Mouse (Mus musculus) MEL (cell line): Measurements from ENCODE around the gene Wdr46. TPM values are rescaled to one million over a fixed set of nuclear protein-coding genes. Genes with fewer than 3 reads are reported as not detected.

Experiments
- DNase-seq: peaks from one replicate; pipeline ENCODE4 v3.0.0; 2011; ENCODE audit warnings: low read depth, low spot score
- H3K27ac ChIP-seq: 2 replicates; pipeline ENCODE4 v1.5.1; 2012; ENCODE audit warnings: low read depth, mild to moderate bottlenecking, control low read depth, low read length, moderate library complexity; ENCODE audit not compliant: control insufficient read depth
- H3K27me3 ChIP-seq, 2 experiments: fragments of 150-350 bp in 1 of 2; sonication (generic) in 1 of 2; 2 replicates each; pipeline ENCODE4 v1.6.1; 2012; ENCODE audit warnings: low read length in 2 of 2, mild to moderate bottlenecking in 2 of 2, improper control_type of control experiment in 1 of 2, moderate library complexity in 1 of 2; ENCODE audit not compliant: insufficient read depth in 2 of 2, control insufficient read depth in 1 of 2
- H3K36me3 ChIP-seq, 2 experiments: 2 replicates each; pipeline ENCODE4 v1.6.1; 2012 to 2014; ENCODE audit warnings: low read length in 2 of 2, improper control_type of control experiment in 1 of 2, inconsistent platforms in 1 of 2, mild to moderate bottlenecking in 1 of 2; ENCODE audit not compliant: insufficient read depth in 2 of 2, control insufficient read depth in 1 of 2
- H3K4me1 ChIP-seq, 2 experiments: fragments of 150-350 bp in 1 of 2; sonication (generic) in 1 of 2; 2 replicates each; pipeline ENCODE4 v1.6.1; 2012; ENCODE audit warnings: low read length in 2 of 2, improper control_type of control experiment in 1 of 2, mild to moderate bottlenecking in 1 of 2; ENCODE audit not compliant: insufficient read depth in 2 of 2, control insufficient read depth in 1 of 2
- H3K4me3 ChIP-seq, 2 experiments: fragments of 150-350 bp in 1 of 2; sonication (generic) in 1 of 2; 2 replicates each; pipeline ENCODE4 v1.5.1; 2012; ENCODE audit warnings: low read depth in 2 of 2, low read length in 2 of 2, mild to moderate bottlenecking in 2 of 2, moderate library complexity in 2 of 2, control low read depth in 1 of 2, improper control_type of control experiment in 1 of 2; ENCODE audit not compliant: control insufficient read depth in 1 of 2, insufficient read depth in 1 of 2
- H3K79me2 ChIP-seq: 2 replicates; pipeline ENCODE4 v1.6.1; 2012; ENCODE audit warnings: mild to moderate bottlenecking, low read length, moderate library complexity; ENCODE audit not compliant: control insufficient read depth, poor library complexity, insufficient read depth
- H3K9ac ChIP-seq: 2 replicates; pipeline ENCODE4 v1.6.1; 2012; ENCODE audit warnings: low read depth, mild to moderate bottlenecking, control low read depth, low read length, moderate library complexity; ENCODE audit not compliant: control insufficient read depth, poor library complexity, severe bottlenecking
- H3K9me3 ChIP-seq: fragments of 150-350 bp; sonication (generic); replicated peaks from 2 replicates; pipeline ENCODE4 v1.6.1; 2012; ENCODE audit warnings: mild to moderate bottlenecking, low read length, improper control_type of control experiment, moderate library complexity; ENCODE audit not compliant: insufficient read depth
- CHD1 ChIP-seq: IDR thresholded peaks from 2 replicates; pipeline ENCODE4 v1.6.1; 2012; ENCODE audit warnings: low read depth, mild to moderate bottlenecking, inconsistent platforms, low read length, improper control_type of control experiment
- CHD2 ChIP-seq: IDR thresholded peaks from 2 replicates; pipeline ENCODE4 v1.6.1; 2011; ENCODE audit warnings: low read length, improper control_type of control experiment
- CTCF ChIP-seq, 3 experiments: IDR thresholded peaks in 2 of 3; conservative IDR thresholded peaks in 1 of 3; 2 replicates each; pipeline ENCODE4 v1.5.1; 2011 to 2012; ENCODE audit warnings: low read length in 3 of 3, low read depth in 2 of 3, mild to moderate bottlenecking in 2 of 3, improper control_type of control experiment in 1 of 3, inconsistent platforms in 1 of 3, mixed read lengths in 1 of 3, moderate library complexity in 1 of 3; ENCODE audit not compliant: control insufficient read depth in 1 of 3, insufficient read depth in 1 of 3, poor library complexity in 1 of 3, severe bottlenecking in 1 of 3
- E2F4 ChIP-seq: IDR thresholded peaks from 2 replicates; pipeline ENCODE4 v1.6.1; 2011; ENCODE audit warnings: low read depth, low read length, improper control_type of control experiment, borderline replicate concordance
- EP300 ChIP-seq, 2 experiments: IDR thresholded peaks; 2 replicates each; pipeline ENCODE4 v1.6.1; 2011; ENCODE audit warnings: improper control_type of control experiment in 2 of 2, low read length in 2 of 2, low read depth in 1 of 2, mild to moderate bottlenecking in 1 of 2
- ETS1 ChIP-seq: IDR thresholded peaks from 2 replicates; pipeline ENCODE4 v1.6.1; 2012; ENCODE audit warnings: low read depth, mild to moderate bottlenecking, inconsistent platforms, low read length, improper control_type of control experiment, moderate library complexity
- GABPA ChIP-seq: IDR thresholded peaks from 2 replicates; pipeline ENCODE4 v1.6.1; 2012; ENCODE audit warnings: low read depth, mild to moderate bottlenecking, inconsistent platforms, low read length, improper control_type of control experiment, moderate library complexity
- GATA1 ChIP-seq: IDR thresholded peaks from 2 replicates; pipeline ENCODE4 v1.6.1; 2011; ENCODE audit warnings: low read depth, low read length, improper control_type of control experiment
- HCFC1 ChIP-seq: IDR thresholded peaks from 2 replicates; pipeline ENCODE4 v1.6.1; 2012; ENCODE audit warnings: low read depth, mild to moderate bottlenecking, inconsistent platforms, low read length, improper control_type of control experiment, moderate library complexity
- JUND ChIP-seq: IDR thresholded peaks from 2 replicates; pipeline ENCODE4 v1.6.1; 2011; ENCODE audit warnings: low read depth, mild to moderate bottlenecking, improper control_type of control experiment, low read length
- KAT2A ChIP-seq: conservative IDR thresholded peaks from 2 replicates; pipeline ENCODE4 v1.6.1; 2012; ENCODE audit warnings: low read depth, low read length, improper control_type of control experiment, inconsistent platforms
- MAFK ChIP-seq: IDR thresholded peaks from 2 replicates; pipeline ENCODE4 v1.6.1; 2011; ENCODE audit warnings: low read depth, mild to moderate bottlenecking, low read length, improper control_type of control experiment, borderline replicate concordance
- MAX ChIP-seq: IDR thresholded peaks from 2 replicates; pipeline ENCODE4 v1.6.1; 2011; ENCODE audit warnings: low read length, improper control_type of control experiment
- MAZ ChIP-seq: IDR thresholded peaks from 2 replicates; pipeline ENCODE4 v1.6.1; 2012; ENCODE audit warnings: low read depth, mild to moderate bottlenecking, inconsistent platforms, low read length, improper control_type of control experiment
- MEF2A ChIP-seq: IDR thresholded peaks from 2 replicates; pipeline ENCODE4 v1.6.1; 2014; ENCODE audit warnings: low read depth, mild to moderate bottlenecking, inconsistent platforms, low read length, improper control_type of control experiment; ENCODE audit not compliant: poor library complexity, insufficient replicate concordance, severe bottlenecking; ENCODE audit errors: extremely low read depth
- MXI1 ChIP-seq: IDR thresholded peaks from 2 replicates; pipeline ENCODE4 v1.6.1; 2011; ENCODE audit warnings: mild to moderate bottlenecking, low read depth, low read length, improper control_type of control experiment
- MYB ChIP-seq: IDR thresholded peaks from 2 replicates; pipeline ENCODE4 v1.6.1; 2011; ENCODE audit warnings: mild to moderate bottlenecking, low read depth, low read length, improper control_type of control experiment
- MYC ChIP-seq: IDR thresholded peaks from 2 replicates; pipeline ENCODE4 v1.6.1; 2011; ENCODE audit warnings: low read depth, mild to moderate bottlenecking, low read length, improper control_type of control experiment, moderate library complexity
- NELFE ChIP-seq: IDR thresholded peaks from 2 replicates; pipeline ENCODE4 v1.6.1; 2011; ENCODE audit warnings: low read depth, low read length, improper control_type of control experiment
- NRF1 ChIP-seq: IDR thresholded peaks from 2 replicates; pipeline ENCODE4 v1.6.1; 2014; ENCODE audit warnings: low read depth, mild to moderate bottlenecking, inconsistent platforms, low read length, improper control_type of control experiment, moderate library complexity; ENCODE audit not compliant: poor library complexity, insufficient read depth, severe bottlenecking
- POLR2A ChIP-seq, 2 experiments: IDR thresholded peaks; 2 replicates each; pipeline ENCODE4 v1.6.1; 2011 to 2012; ENCODE audit warnings: low read length in 2 of 2, mild to moderate bottlenecking in 2 of 2, control low read depth in 1 of 2, improper control_type of control experiment in 1 of 2, low read depth in 1 of 2, moderate library complexity in 1 of 2; ENCODE audit not compliant: control insufficient read depth in 1 of 2, insufficient read depth in 1 of 2, poor library complexity in 1 of 2
- POLR2AphosphoS5 ChIP-seq: IDR thresholded peaks from 2 replicates; pipeline ENCODE4 v1.6.1; 2012; ENCODE audit warnings: low read depth, borderline replicate concordance, mild to moderate bottlenecking, inconsistent platforms, low read length, moderate library complexity, mixed read lengths
- RAD21 ChIP-seq: IDR thresholded peaks from 2 replicates; pipeline ENCODE4 v1.6.1; 2011; ENCODE audit warnings: mild to moderate bottlenecking, low read depth, low read length, improper control_type of control experiment
- SIN3A ChIP-seq: IDR thresholded peaks from 2 replicates; pipeline ENCODE4 v1.6.1; 2012; ENCODE audit warnings: low read length, improper control_type of control experiment, inconsistent platforms
- SMC3 ChIP-seq: IDR thresholded peaks from 2 replicates; pipeline ENCODE4 v1.6.1; 2011; ENCODE audit warnings: low read depth, low read length, improper control_type of control experiment
- TAL1 ChIP-seq: IDR thresholded peaks from 2 replicates; pipeline ENCODE4 v1.6.1; 2012; ENCODE audit warnings: mild to moderate bottlenecking, inconsistent platforms, low read length, moderate library complexity, mixed read lengths
- TBP ChIP-seq: IDR thresholded peaks from 2 replicates; pipeline ENCODE4 v1.8.0; 2011; ENCODE audit warnings: low read depth, low read length, improper control_type of control experiment
- TCF12 ChIP-seq: IDR thresholded peaks from 2 replicates; pipeline ENCODE4 v1.6.1; 2014; ENCODE audit warnings: low read depth, mild to moderate bottlenecking, inconsistent platforms, low read length, improper control_type of control experiment, moderate library complexity
- USF1 ChIP-seq: IDR thresholded peaks from 2 replicates; pipeline ENCODE4 v1.6.1; 2014; ENCODE audit warnings: low read depth, mild to moderate bottlenecking, inconsistent platforms, low read length, improper control_type of control experiment, moderate library complexity
- ZC3H11A ChIP-seq: IDR thresholded peaks from 2 replicates; pipeline ENCODE4 v1.6.1; 2012; ENCODE audit warnings: low read depth, mild to moderate bottlenecking, inconsistent platforms, low read length, improper control_type of control experiment
- ZKSCAN1 ChIP-seq: IDR thresholded peaks from 2 replicates; pipeline ENCODE4 v1.6.1; 2012; ENCODE audit warnings: low read depth, mild to moderate bottlenecking, inconsistent platforms, low read length, improper control_type of control experiment, moderate library complexity
- ZMIZ1 ChIP-seq: IDR thresholded peaks from 2 replicates; pipeline ENCODE4 v1.6.1; 2012; ENCODE audit warnings: low read depth, mild to moderate bottlenecking, inconsistent platforms, low read length, improper control_type of control experiment, moderate library complexity
- ZNF384 ChIP-seq: IDR thresholded peaks from 2 replicates; pipeline ENCODE4 v1.6.1; 2012; ENCODE audit warnings: low read depth, mild to moderate bottlenecking, inconsistent platforms, low read length, improper control_type of control experiment
- polyA plus RNA-seq, 2 experiments: library from polyadenylated mRNA; stranded (reverse) in 1 of 2; unstranded in 1 of 2; fragments of >175 nt in 1 of 2; fragments of >200 nt in 1 of 2; gene quantifications; 2 replicates each; pipeline versions ENCODE4 v1.2.1 to v1.2.4; 2012; ENCODE audit warnings: low replicate concordance in 2 of 2, low read depth in 1 of 2; ENCODE audit not compliant: insufficient read length in 2 of 2, insufficient read depth in 1 of 2, missing spikeins in 1 of 2
- total RNA-seq: library from RNA; depleted of rRNA; stranded (reverse); fragments of 300-350 nt; gene quantifications from 2 replicates; pipeline ENCODE4 v1.2.3, GENCODE M21; 2012

The Wdr46 gene
- total and polyA plus RNA-seq, 3 experiments, result 100 to 131 TPM; not detected in 1

DNA sequence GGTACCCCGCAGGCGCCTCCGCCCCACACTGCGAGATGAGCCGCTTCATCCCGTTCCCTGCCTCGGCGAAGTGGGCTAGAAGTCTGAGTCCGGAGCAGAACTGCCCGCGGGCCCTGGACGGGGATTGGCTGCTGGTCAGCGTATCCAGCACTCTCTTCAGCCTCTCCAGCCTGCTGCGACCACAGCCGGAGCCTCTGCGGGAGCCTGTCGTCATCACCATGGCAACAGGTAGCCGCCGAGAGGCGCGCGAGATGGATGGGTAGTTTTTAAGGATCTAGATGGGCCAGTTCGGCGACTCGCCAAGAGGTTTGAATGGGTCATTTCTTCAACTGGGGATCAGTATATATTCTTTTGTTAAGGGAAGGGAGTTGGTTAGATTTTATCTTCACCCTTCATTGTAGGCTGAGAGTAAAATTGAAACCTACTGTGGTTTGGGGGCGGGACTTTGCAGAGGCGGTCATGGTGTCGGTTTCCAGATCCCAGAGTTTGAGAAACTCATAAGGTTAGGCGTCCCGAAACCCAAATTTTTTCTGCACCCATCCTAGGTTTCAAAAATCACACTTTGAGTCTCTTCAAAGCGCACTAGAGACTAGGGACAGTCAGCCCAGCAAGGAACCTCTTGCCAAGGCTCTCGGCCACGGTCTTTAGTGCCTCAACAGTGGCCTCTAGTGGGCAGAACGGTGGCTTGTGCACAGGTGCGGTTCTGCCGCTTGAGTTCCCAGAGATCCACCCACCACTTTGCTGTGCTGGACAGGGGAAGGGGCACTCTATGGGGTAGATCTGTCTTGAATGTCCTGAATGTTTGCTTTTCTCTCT is 20.0 kb upstream of the Wdr46 start:
- TF ChIP-seq MAX (peak; percentile 59; the same call in 1 of the 2 replicates), TBP (0 out of 2 replicates have a peak, but pooled peaks have one; percentile 1), CTCF (IDR thresholded peaks at IDR 0.05 in 2 of 3, conservative IDR thresholded peaks at IDR 0.05 in 1 of 3; ENCODE audit: control insufficient read depth in 1 of 3, insufficient read depth in 1 of 3, low read depth in 2 of 3, low read length in 3 of 3, poor library complexity in 1 of 3, severe bottlenecking in 1 of 3) (peak; percentile 86 to 90 (median 89)), RAD21 (peak; percentile 66), TCF12 (peak; percentile 24; the same call in 1 of the 2 replicates), EP300 (IDR thresholded peaks at IDR 0.05; ENCODE audit: low read depth in 1 of 2, low read length in 2 of 2) (peak in 1 of 2 experiments; percentile 27; a peak in 1 of 4 replicates), ZMIZ1 (no peak), ZC3H11A (peak; percentile 31), MEF2A (no peak), POLR2AphosphoS5 (no peak), E2F4 (no peak), CHD2 (no peak), SIN3A (peak; percentile 82), ZKSCAN1 (no peak), NELFE (no peak), ETS1 (peak; percentile 42; the same call in 1 of the 2 replicates), CHD1 (no peak), KAT2A (peak; percentile 38; the same call in 1 of the 2 replicates), POLR2A (IDR thresholded peaks at IDR 0.05; ENCODE audit: control insufficient read depth in 1 of 2, insufficient read depth in 1 of 2, low read depth in 1 of 2, low read length in 2 of 2, poor library complexity in 1 of 2) (no peak), USF1 (no peak), MAFK (no peak), SMC3 (peak; percentile 68), GATA1 (no peak), HCFC1 (peak; percentile 48; the same call in 1 of the 2 replicates), JUND (0 out of 2 replicates have a peak, but pooled peaks have one; percentile 47), MAZ (0 out of 2 replicates have a peak, but pooled peaks have one; percentile 39), TAL1 (no peak), MXI1 (peak; percentile 81), GABPA (no peak), MYB (no peak), ZNF384 (peak; percentile 17; the same call in 1 of the 2 replicates), MYC (peak; percentile 64; the same call in 1 of the 2 replicates), NRF1 (no peak)
- peak; percentile 88 for DNase-seq
- Histone ChIP-seq H3K4me3 (peak overlapping the region; percentile 77 to 81), H3K27me3 (no peaks in the 10 kb centered on the region), H3K36me3 (peaks cover 0 to 8% of the 10 kb centered on the region in 2 experiments; a peak in 2 of 4 replicates), H3K9me3 (no peaks in the 10 kb centered on the region), H3K27ac (peak overlapping the region; percentile 66), H3K79me2 (peaks cover 8% of the 10 kb centered on the region), H3K4me1 (peaks cover 2 to 27% of the 10 kb centered on the region in 2 experiments), H3K9ac (peak overlapping the region; percentile 73)
